Comparison of ENCODE assay signal across 16 mouse cellular contexts in genomic region chr13:9239127-9239526, GRCm38 (mm10). TPM values are rescaled to one million over a fixed set of nuclear protein-coding genes. Genes with fewer than 3 reads are reported as not detected.
DNase-seq lines count a peak whose midpoint lies in the region; ATAC-seq and TF ChIP-seq lines count a peak whose summit lies in the region.
"Had no signal": no experiment of that assay in that cellular context is flagged by ENCODE, and none has a peak within 500 bp of the region (broad histone marks: within the 10 kb centered on the region; RNA-seq: fewer than 3 reads in every experiment).

No protein-coding gene starts in this region.

- peak; percentile 58 for TF ChIP-seq CTCF in Patski (IDR thresholded peaks at IDR 0.05)

- H3K36me3 ChIP-seq in forebrain, embryonic 11.5 days (ENCODE audit: control insufficient read depth, insufficient read depth, low read length): no peaks in the 10 kb centered on the region
- no peaks in the 10 kb centered on the region for H3K36me3 ChIP-seq in forebrain, embryonic 16.5 days (ENCODE audit: control insufficient read depth, insufficient read depth)
- H3K36me3 ChIP-seq: embryonic facial prominence, embryonic 10.5 days; heart, embryonic 10.5 days; intestine, embryonic 15.5 days had no signal

- H3K4me1 ChIP-seq in forebrain, embryonic 11.5 days (replicated peaks; ENCODE audit: control insufficient read depth, insufficient read depth, low read length): no peaks in the 10 kb centered on the region
- H3K4me1 ChIP-seq in forebrain, embryonic 16.5 days (replicated peaks; ENCODE audit: control insufficient read depth, insufficient read depth, low read length): no peaks in the 10 kb centered on the region
- H3K4me1 ChIP-seq: embryonic facial prominence, embryonic 10.5 days; heart, embryonic 10.5 days; intestine, embryonic 15.5 days had no signal

- CTCF ChIA-PET in Patski (lab: Charles Lee): interaction anchor here (2.4 kb wide), 1 partner anchor 10 kb away, joined by 6 read pairs; no protein-coding TSS in a partner anchor

- WGBS in forebrain, embryonic 11.5 days: 88% methylated on average over 5 of the region's 5 CpGs
- WGBS in forebrain, embryonic 16.5 days: 88% methylated on average over 5 of the region's 5 CpGs

- no peaks in the 10 kb centered on the region for H3K9me3 ChIP-seq in forebrain, embryonic 11.5 days (ENCODE audit: control insufficient read depth, low read length)
- no peaks in the 10 kb centered on the region for H3K9me3 ChIP-seq in forebrain, embryonic 16.5 days (ENCODE audit: control insufficient read depth, low read length)
- H3K9me3 ChIP-seq: embryonic facial prominence, embryonic 10.5 days; heart, embryonic 10.5 days; intestine, embryonic 15.5 days had no signal

- H3K27ac ChIP-seq in forebrain, embryonic 11.5 days (ENCODE audit: low read depth, low read length): no peak overlapping the region
- H3K27ac ChIP-seq in forebrain, embryonic 16.5 days (ENCODE audit: low read length): no peak overlapping the region
- H3K27ac ChIP-seq: embryonic facial prominence, embryonic 10.5 days; heart, embryonic 10.5 days; hindbrain, embryonic 14.5 days; intestine, embryonic 15.5 days had no signal

- in situ Hi-C loops in Patski (cut with MboI; ENCODE audit: low pct_unique_long_range_greater_than_20kb): no loop called here

- no peaks in the 10 kb centered on the region for H3K27me3 ChIP-seq in forebrain, embryonic 11.5 days (ENCODE audit: control insufficient read depth, insufficient read depth, low read length)
- H3K27me3 ChIP-seq in forebrain, embryonic 16.5 days (replicated peaks; ENCODE audit: control insufficient read depth, insufficient read depth, low read length): no peaks in the 10 kb centered on the region
- no peaks in the 10 kb centered on the region for H3K27me3 ChIP-seq in Patski
- H3K27me3 ChIP-seq: intestine, embryonic 15.5 days had no signal

- no peak overlapping the region for H3K9ac ChIP-seq in forebrain, embryonic 11.5 days (ENCODE audit: low read length)
- H3K9ac ChIP-seq in forebrain, embryonic 16.5 days (replicated peaks; ENCODE audit: low read depth, low read length): no peak overlapping the region
- H3K9ac ChIP-seq: hindbrain, embryonic 14.5 days; intestine, embryonic 15.5 days had no signal

- DNase-seq in forebrain, embryonic 11.5 days (ENCODE audit: low spot score): peak; percentile 24
- DNase-seq in 3T3-L1 (ENCODE audit: low read depth, low spot score) (peak; percentile 60), Patski (ENCODE audit: low read depth, low spot score) (no peak)
- DNase-seq in skeletal muscle tissue, adult 2 months (ENCODE audit: low read depth, low spot score): peak; percentile 7
- no peak for DNase-seq in urinary bladder, postnatal 4 days (ENCODE audit: low spot score in 2 of 2)
- DNase-seq in left cerebral cortex, adult 18-20 months (ENCODE audit: low spot score in 2 of 2): no peak
- DNase-seq: cerebellum, adult 18-20 months; cerebellum, postnatal 10 days; heart, adult 18-20 months; heart, postnatal 10 days had no signal

- H3K4me2 ChIP-seq in forebrain, embryonic 11.5 days (ENCODE audit: low read depth, low read length, severe bottlenecking): no peak overlapping the region
- H3K4me2 ChIP-seq in forebrain, embryonic 16.5 days (ENCODE audit: low read length): no peak overlapping the region
- H3K4me2 ChIP-seq: hindbrain, embryonic 14.5 days; intestine, embryonic 15.5 days had no signal

- POLR2A ChIA-PET in Patski (lab: Charles Lee): interaction anchor here (0.9 kb wide), 1 partner anchor 8 kb away, joined by 3 read pairs; no protein-coding TSS in a partner anchor

- ATAC-seq in forebrain, embryonic 11.5 days (replicated peaks; ENCODE audit: low FRiP score): no peak
- ATAC-seq in forebrain, embryonic 16.5 days: no peak
- ATAC-seq in Patski: peak; percentile 19
- ATAC-seq: forebrain, embryonic 14.5 days; intestine, embryonic 15.5 days had no signal

- H3K4me3 ChIP-seq in forebrain, embryonic 11.5 days (ENCODE audit: low read depth, low read length): no peak overlapping the region
- no peak overlapping the region for H3K4me3 ChIP-seq in forebrain, embryonic 16.5 days (replicated peaks; ENCODE audit: low read length)
- H3K4me3 ChIP-seq: embryonic facial prominence, embryonic 10.5 days; heart, embryonic 10.5 days; intestine, embryonic 15.5 days had no signal

RNA-seq across cellular contexts. Expression of gene Dip2c, which starts 37.2 kb away (rescaled TPM):
- 9.0 and 9.9 TPM in 2 replicates for polyA plus RNA-seq in forebrain, embryonic 11.5 days (2014; fragmentation: Nextera tagmentation; extraction: Ambion mirVana)
- 12.3 and 12.8 TPM in 2 replicates for polyA plus RNA-seq in forebrain, embryonic 16.5 days (2015; fragmentation: Nextera tagmentation; extraction: Ambion mirVana)
- polyA plus RNA-seq in Patski (2021): 11.4 TPM
- total RNA-seq in left cerebral cortex, adult 18-20 months (2021): 10 to 100 TPM; 65.5 to 68.1 TPM

Comparison
In these comparisons a context has a peak if more than half of its experiments do, and no peak if none do; other contexts are left out.
1. DNase-seq: peak in forebrain, embryonic 11.5 days (single experiment), 3T3-L1 (single experiment) and skeletal muscle tissue, adult 2 months (single experiment); none in Patski (single experiment), urinary bladder, postnatal 4 days (0 of 2) and left cerebral cortex, adult 18-20 months (0 of 2).